Mouse (Mus musculus): ENCODE results near the gene Pfn5.
"Not testable (repeated sequence)": the region's sequence is repeated elsewhere in the genome, so short reads cannot be mapped to it uniquely, and the experiment has no call there.

The Pfn5 gene

GRCm38 (mm10) chrX:95557887-95558286 lies at the start of gene Pfn5, which contains the start of gene Asb12:
Gene Pfn5 (plus strand): TSS chrX:95558104.
Gene Asb12 (minus strand): TSS chrX:95557987.
- no peak for DNase-seq

GRCm38 (mm10) chrX:95523883-95524282 lies 34.0 kb upstream of the Pfn5 start:
- no peak for DNase-seq

GRCm38 (mm10) chrX:95525166-95525565 lies 32.7 kb upstream of the Pfn5 start:
- no peak for DNase-seq

DNA sequence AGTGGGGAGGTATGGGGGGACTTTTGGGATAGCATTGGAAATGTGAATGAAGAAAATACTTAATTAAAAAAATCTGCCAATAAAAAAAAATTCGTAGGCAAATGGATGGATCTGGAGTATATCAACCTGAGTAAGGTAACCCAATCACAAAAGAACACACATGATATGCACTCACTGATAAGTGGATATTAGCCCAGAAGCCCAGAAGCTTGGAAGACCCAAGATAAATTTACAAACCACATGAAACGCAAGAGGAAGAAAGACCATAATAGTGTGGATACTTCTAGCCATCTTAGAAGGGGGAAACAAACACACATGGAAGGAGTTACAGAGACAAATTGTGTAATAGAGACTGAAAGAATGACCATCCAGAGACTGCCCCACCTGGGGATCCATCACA lies 22.4 kb upstream of the Pfn5 start:
- not testable (repeated sequence) for DNase-seq

DNA sequence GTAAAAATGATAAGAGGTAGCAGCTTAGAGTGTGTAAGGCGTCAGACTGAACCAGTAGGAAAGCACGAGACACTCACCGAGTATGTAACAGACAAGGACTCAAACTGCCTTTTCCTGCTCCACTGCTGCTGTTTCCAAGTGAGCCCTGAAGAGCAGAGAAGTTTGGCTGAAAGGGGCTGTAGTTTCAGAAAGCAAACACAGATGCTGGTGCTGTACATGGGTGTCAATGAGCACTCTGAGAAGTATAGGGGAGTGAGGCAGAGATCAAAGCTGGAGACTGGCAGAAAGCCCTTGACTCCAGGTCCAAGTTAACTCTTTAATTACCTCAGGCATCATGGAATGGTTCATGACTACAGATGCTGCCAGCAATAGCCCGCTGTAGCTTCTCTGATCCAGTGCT lies 3.6 kb upstream of the Pfn5 start:
- DNase-seq, result no peak

DNA sequence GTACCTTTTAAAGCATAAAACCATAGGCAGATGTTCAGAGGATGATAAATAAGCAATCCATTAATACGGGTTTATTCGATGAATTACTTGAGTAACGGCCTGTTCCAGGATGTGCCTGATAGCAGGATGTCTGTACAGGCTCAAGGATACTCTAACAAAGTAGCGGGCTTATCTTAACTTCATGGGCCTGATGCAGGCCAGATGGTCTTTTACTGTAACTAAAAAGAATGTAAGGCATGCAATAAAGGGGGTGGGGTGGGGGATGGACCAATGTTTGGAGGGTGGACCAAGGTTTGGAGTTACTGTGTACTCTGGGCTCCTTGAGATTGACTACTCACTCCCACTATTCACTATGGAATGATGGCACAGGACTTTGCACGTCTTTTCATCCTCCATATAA lies 42.7 kb downstream of the Pfn5 start:
- no peak for DNase-seq

Measured in right cerebral cortex, postnatal 14 days (tissue).